Mouse (Mus musculus) MEL (cell line): Measurements from ENCODE around the gene Zfp513. TPM values are rescaled to one million over a fixed set of nuclear protein-coding genes. Genes with fewer than 3 reads are reported as not detected.
A peak's percentile ranks its signal among the peaks of the same experiment; 100 is the strongest.

Experiments used
- DNase-seq: peaks from one replicate; pipeline ENCODE4 v3.0.0; 2011; ENCODE audit warnings: low read depth, low spot score
- H3K27ac ChIP-seq: 2 replicates; pipeline ENCODE4 v1.5.1; 2012; ENCODE audit warnings: low read depth, mild to moderate bottlenecking, control low read depth, low read length, moderate library complexity; ENCODE audit not compliant: control insufficient read depth
- H3K27me3 ChIP-seq, 2 experiments: fragments of 150-350 bp in 1 of 2; sonication (generic) in 1 of 2; 2 replicates each; pipeline ENCODE4 v1.6.1; 2012; ENCODE audit warnings: low read length in 2 of 2, mild to moderate bottlenecking in 2 of 2, improper control_type of control experiment in 1 of 2, moderate library complexity in 1 of 2; ENCODE audit not compliant: insufficient read depth in 2 of 2, control insufficient read depth in 1 of 2
- H3K36me3 ChIP-seq, 2 experiments: 2 replicates each; pipeline ENCODE4 v1.6.1; 2012 to 2014; ENCODE audit warnings: low read length in 2 of 2, improper control_type of control experiment in 1 of 2, inconsistent platforms in 1 of 2, mild to moderate bottlenecking in 1 of 2; ENCODE audit not compliant: insufficient read depth in 2 of 2, control insufficient read depth in 1 of 2
- H3K4me1 ChIP-seq, 2 experiments: fragments of 150-350 bp in 1 of 2; sonication (generic) in 1 of 2; 2 replicates each; pipeline ENCODE4 v1.6.1; 2012; ENCODE audit warnings: low read length in 2 of 2, improper control_type of control experiment in 1 of 2, mild to moderate bottlenecking in 1 of 2; ENCODE audit not compliant: insufficient read depth in 2 of 2, control insufficient read depth in 1 of 2
- H3K4me3 ChIP-seq, 2 experiments: fragments of 150-350 bp in 1 of 2; sonication (generic) in 1 of 2; 2 replicates each; pipeline ENCODE4 v1.5.1; 2012; ENCODE audit warnings: low read depth in 2 of 2, low read length in 2 of 2, mild to moderate bottlenecking in 2 of 2, moderate library complexity in 2 of 2, control low read depth in 1 of 2, improper control_type of control experiment in 1 of 2; ENCODE audit not compliant: control insufficient read depth in 1 of 2, insufficient read depth in 1 of 2
- H3K79me2 ChIP-seq: 2 replicates; pipeline ENCODE4 v1.6.1; 2012; ENCODE audit warnings: mild to moderate bottlenecking, low read length, moderate library complexity; ENCODE audit not compliant: control insufficient read depth, poor library complexity, insufficient read depth
- H3K9ac ChIP-seq: 2 replicates; pipeline ENCODE4 v1.6.1; 2012; ENCODE audit warnings: low read depth, mild to moderate bottlenecking, control low read depth, low read length, moderate library complexity; ENCODE audit not compliant: control insufficient read depth, poor library complexity, severe bottlenecking
- H3K9me3 ChIP-seq: fragments of 150-350 bp; sonication (generic); replicated peaks from 2 replicates; pipeline ENCODE4 v1.6.1; 2012; ENCODE audit warnings: mild to moderate bottlenecking, low read length, improper control_type of control experiment, moderate library complexity; ENCODE audit not compliant: insufficient read depth
- BHLHE40 ChIP-seq: IDR thresholded peaks from 2 replicates; pipeline ENCODE4 v1.6.1; 2012; ENCODE audit warnings: low read depth, mild to moderate bottlenecking, inconsistent platforms, low read length, improper control_type of control experiment, borderline replicate concordance
- CHD1 ChIP-seq: IDR thresholded peaks from 2 replicates; pipeline ENCODE4 v1.6.1; 2012; ENCODE audit warnings: low read depth, mild to moderate bottlenecking, inconsistent platforms, low read length, improper control_type of control experiment
- CHD2 ChIP-seq: IDR thresholded peaks from 2 replicates; pipeline ENCODE4 v1.6.1; 2011; ENCODE audit warnings: low read length, improper control_type of control experiment
- E2F4 ChIP-seq: IDR thresholded peaks from 2 replicates; pipeline ENCODE4 v1.6.1; 2011; ENCODE audit warnings: low read depth, low read length, improper control_type of control experiment, borderline replicate concordance
- EP300 ChIP-seq, 2 experiments: IDR thresholded peaks; 2 replicates each; pipeline ENCODE4 v1.6.1; 2011; ENCODE audit warnings: improper control_type of control experiment in 2 of 2, low read length in 2 of 2, low read depth in 1 of 2, mild to moderate bottlenecking in 1 of 2
- GABPA ChIP-seq: IDR thresholded peaks from 2 replicates; pipeline ENCODE4 v1.6.1; 2012; ENCODE audit warnings: low read depth, mild to moderate bottlenecking, inconsistent platforms, low read length, improper control_type of control experiment, moderate library complexity
- GATA1 ChIP-seq: IDR thresholded peaks from 2 replicates; pipeline ENCODE4 v1.6.1; 2011; ENCODE audit warnings: low read depth, low read length, improper control_type of control experiment
- HCFC1 ChIP-seq: IDR thresholded peaks from 2 replicates; pipeline ENCODE4 v1.6.1; 2012; ENCODE audit warnings: low read depth, mild to moderate bottlenecking, inconsistent platforms, low read length, improper control_type of control experiment, moderate library complexity
- KAT2A ChIP-seq: conservative IDR thresholded peaks from 2 replicates; pipeline ENCODE4 v1.6.1; 2012; ENCODE audit warnings: low read depth, low read length, improper control_type of control experiment, inconsistent platforms
- MAFK ChIP-seq: IDR thresholded peaks from 2 replicates; pipeline ENCODE4 v1.6.1; 2011; ENCODE audit warnings: low read depth, mild to moderate bottlenecking, low read length, improper control_type of control experiment, borderline replicate concordance
- MAX ChIP-seq: IDR thresholded peaks from 2 replicates; pipeline ENCODE4 v1.6.1; 2011; ENCODE audit warnings: low read length, improper control_type of control experiment
- MAZ ChIP-seq: IDR thresholded peaks from 2 replicates; pipeline ENCODE4 v1.6.1; 2012; ENCODE audit warnings: low read depth, mild to moderate bottlenecking, inconsistent platforms, low read length, improper control_type of control experiment
- MXI1 ChIP-seq: IDR thresholded peaks from 2 replicates; pipeline ENCODE4 v1.6.1; 2011; ENCODE audit warnings: mild to moderate bottlenecking, low read depth, low read length, improper control_type of control experiment
- MYB ChIP-seq: IDR thresholded peaks from 2 replicates; pipeline ENCODE4 v1.6.1; 2011; ENCODE audit warnings: mild to moderate bottlenecking, low read depth, low read length, improper control_type of control experiment
- MYC ChIP-seq: IDR thresholded peaks from 2 replicates; pipeline ENCODE4 v1.6.1; 2011; ENCODE audit warnings: low read depth, mild to moderate bottlenecking, low read length, improper control_type of control experiment, moderate library complexity
- NELFE ChIP-seq: IDR thresholded peaks from 2 replicates; pipeline ENCODE4 v1.6.1; 2011; ENCODE audit warnings: low read depth, low read length, improper control_type of control experiment
- NRF1 ChIP-seq: IDR thresholded peaks from 2 replicates; pipeline ENCODE4 v1.6.1; 2014; ENCODE audit warnings: low read depth, mild to moderate bottlenecking, inconsistent platforms, low read length, improper control_type of control experiment, moderate library complexity; ENCODE audit not compliant: poor library complexity, insufficient read depth, severe bottlenecking
- POLR2AphosphoS5 ChIP-seq: IDR thresholded peaks from 2 replicates; pipeline ENCODE4 v1.6.1; 2012; ENCODE audit warnings: low read depth, borderline replicate concordance, mild to moderate bottlenecking, inconsistent platforms, low read length, moderate library complexity, mixed read lengths
- RAD21 ChIP-seq: IDR thresholded peaks from 2 replicates; pipeline ENCODE4 v1.6.1; 2011; ENCODE audit warnings: mild to moderate bottlenecking, low read depth, low read length, improper control_type of control experiment
- RCOR1 ChIP-seq: IDR thresholded peaks from 2 replicates; pipeline ENCODE4 v1.6.1; 2012; ENCODE audit warnings: low read depth, mild to moderate bottlenecking, inconsistent platforms, low read length, improper control_type of control experiment
- SIN3A ChIP-seq: IDR thresholded peaks from 2 replicates; pipeline ENCODE4 v1.6.1; 2012; ENCODE audit warnings: low read length, improper control_type of control experiment, inconsistent platforms
- SMC3 ChIP-seq: IDR thresholded peaks from 2 replicates; pipeline ENCODE4 v1.6.1; 2011; ENCODE audit warnings: low read depth, low read length, improper control_type of control experiment
- TAL1 ChIP-seq: IDR thresholded peaks from 2 replicates; pipeline ENCODE4 v1.6.1; 2012; ENCODE audit warnings: mild to moderate bottlenecking, inconsistent platforms, low read length, moderate library complexity, mixed read lengths
- TCF12 ChIP-seq: IDR thresholded peaks from 2 replicates; pipeline ENCODE4 v1.6.1; 2014; ENCODE audit warnings: low read depth, mild to moderate bottlenecking, inconsistent platforms, low read length, improper control_type of control experiment, moderate library complexity
- UBTF ChIP-seq: IDR thresholded peaks from 2 replicates; pipeline ENCODE4 v1.6.1; 2012; ENCODE audit warnings: low read depth, mild to moderate bottlenecking, inconsistent platforms, low read length, improper control_type of control experiment, moderate library complexity, borderline replicate concordance; ENCODE audit not compliant: insufficient read depth
- USF1 ChIP-seq: IDR thresholded peaks from 2 replicates; pipeline ENCODE4 v1.6.1; 2014; ENCODE audit warnings: low read depth, mild to moderate bottlenecking, inconsistent platforms, low read length, improper control_type of control experiment, moderate library complexity
- ZKSCAN1 ChIP-seq: IDR thresholded peaks from 2 replicates; pipeline ENCODE4 v1.6.1; 2012; ENCODE audit warnings: low read depth, mild to moderate bottlenecking, inconsistent platforms, low read length, improper control_type of control experiment, moderate library complexity
- ZMIZ1 ChIP-seq: IDR thresholded peaks from 2 replicates; pipeline ENCODE4 v1.6.1; 2012; ENCODE audit warnings: low read depth, mild to moderate bottlenecking, inconsistent platforms, low read length, improper control_type of control experiment, moderate library complexity
- ZNF384 ChIP-seq: IDR thresholded peaks from 2 replicates; pipeline ENCODE4 v1.6.1; 2012; ENCODE audit warnings: low read depth, mild to moderate bottlenecking, inconsistent platforms, low read length, improper control_type of control experiment
- polyA plus RNA-seq, 2 experiments: library from polyadenylated mRNA; stranded (reverse) in 1 of 2; unstranded in 1 of 2; fragments of >175 nt in 1 of 2; fragments of >200 nt in 1 of 2; gene quantifications; 2 replicates each; pipeline versions ENCODE4 v1.2.1 to v1.2.4; 2012; ENCODE audit warnings: low replicate concordance in 2 of 2, low read depth in 1 of 2; ENCODE audit not compliant: insufficient read length in 2 of 2, insufficient read depth in 1 of 2, missing spikeins in 1 of 2
- total RNA-seq: library from RNA; depleted of rRNA; stranded (reverse); fragments of 300-350 nt; gene quantifications from 2 replicates; pipeline ENCODE4 v1.2.3, GENCODE M21; 2012

Gene Zfp513
- total and polyA plus RNA-seq, 3 experiments = 7.0 to 15.2 TPM; not detected in 1

DNA sequence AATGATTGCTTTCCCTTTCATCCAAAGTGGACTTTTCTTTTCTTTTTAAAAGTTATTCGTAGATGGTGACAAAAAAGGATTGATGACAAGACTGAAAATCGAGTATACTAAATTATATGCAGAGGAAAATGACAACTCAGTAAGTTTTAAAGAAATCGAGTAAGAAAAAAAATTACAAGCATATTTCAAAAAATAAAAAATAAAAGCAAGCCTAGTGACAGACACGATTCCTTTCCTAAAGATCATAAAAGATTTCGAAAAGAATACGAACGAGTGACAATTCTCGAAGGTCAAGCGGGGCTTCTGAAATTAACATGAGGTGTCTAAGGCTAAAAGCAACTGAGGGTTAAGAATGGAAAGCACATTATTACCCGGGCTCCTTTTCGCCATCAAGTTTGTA, 17.4 kb upstream of the Zfp513 start:
- Histone ChIP-seq H3K4me1 (peaks cover 15 to 19% of the 10 kb centered on the region in 2 experiments), H3K9ac (peak overlapping the region; percentile 95), H3K4me3 (peak overlapping the region; percentile 74), H3K27me3 (no peaks in the 10 kb centered on the region), H3K36me3 (peaks cover 17 to 43% of the 10 kb centered on the region in 2 experiments), H3K9me3 (no peaks in the 10 kb centered on the region), H3K27ac (peak overlapping the region; percentile 84), H3K79me2 (peaks cover 57% of the 10 kb centered on the region)
- DNase-seq = no peak
- TF ChIP-seq MAZ (peak; percentile 9; the same call in 1 of the 2 replicates), ZNF384 (no peak), TCF12 (no peak), MAX (0 out of 2 replicates have a peak, but pooled peaks have one; percentile 4), E2F4 (0 out of 2 replicates have a peak, but pooled peaks have one; percentile 50), EP300 (IDR thresholded peaks at IDR 0.05; ENCODE audit: low read depth in 1 of 2, low read length in 2 of 2) (no peak), KAT2A (0 out of 2 replicates have a peak, but pooled peaks have one; percentile 6), GABPA (no peak), SIN3A (peak; percentile 54), CHD1 (peak; percentile 67; the same call in 1 of the 2 replicates), BHLHE40 (no peak), MXI1 (peak; percentile 8)

DNA sequence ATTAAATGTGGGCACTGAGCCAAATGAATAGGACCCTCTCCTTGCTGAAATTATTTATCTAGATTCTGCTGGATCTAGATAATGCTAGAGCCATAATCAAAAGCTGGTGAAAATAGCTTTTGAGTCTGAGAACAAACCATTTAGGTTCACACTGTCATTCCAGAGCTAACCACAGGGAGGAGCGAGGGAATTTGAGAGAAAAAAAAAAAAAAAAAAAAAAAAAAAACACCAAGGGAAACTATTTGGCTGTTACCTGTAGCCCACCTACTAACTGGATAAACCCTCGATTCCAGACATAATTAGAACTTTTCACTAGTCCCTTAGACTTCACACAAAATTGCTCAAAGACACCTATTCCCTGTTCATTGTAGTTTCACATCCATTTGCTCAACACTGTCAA, 17.0 kb upstream of the Zfp513 start:
- peak overlapping the region; percentile 95 for H3K9ac ChIP-seq
- H3K27me3 ChIP-seq = no peaks in the 10 kb centered on the region
- no peaks in the 10 kb centered on the region for H3K9me3 ChIP-seq
- H3K36me3 ChIP-seq = peaks cover 19 to 47% of the 10 kb centered on the region in 2 experiments
- DNase-seq = peak; percentile 87
- H3K79me2 ChIP-seq = peaks cover 61% of the 10 kb centered on the region
- H3K27ac ChIP-seq = peak overlapping the region; percentile 83
- H3K4me1 ChIP-seq = peaks cover 19 to 22% of the 10 kb centered on the region in 2 experiments
- peak overlapping the region; percentile 74 for H3K4me3 ChIP-seq
- TF ChIP-seq UBTF = no peak
- TF ChIP-seq TCF12 = peak; percentile 84
- no peak for TF ChIP-seq E2F4
- TF ChIP-seq HCFC1 = peak; percentile 46
- peak; percentile 56; the same call in 1 of the 2 replicates for TF ChIP-seq MYC
- TF ChIP-seq NELFE = no peak
- TF ChIP-seq RAD21 = no peak
- TF ChIP-seq SIN3A = peak; percentile 86
- TF ChIP-seq ZKSCAN1 = peak; percentile 75; the same call in 1 of the 2 replicates
- TF ChIP-seq USF1 = no peak
- no peak for TF ChIP-seq BHLHE40
- no peak for TF ChIP-seq ZMIZ1
- peak; percentile 94 for TF ChIP-seq GATA1
- TF ChIP-seq EP300 (IDR thresholded peaks at IDR 0.05; ENCODE audit: low read depth in 1 of 2, low read length in 2 of 2) = peak; percentile 59 to 76; a peak in 3 of 4 replicates
- no peak for TF ChIP-seq GABPA
- TF ChIP-seq SMC3 = no peak; the same call in 1 of the 2 replicates
- peak; percentile 100 for TF ChIP-seq ZNF384
- peak; percentile 90 for TF ChIP-seq CHD1
- TF ChIP-seq TAL1 = peak; percentile 40; the same call in 1 of the 2 replicates
- TF ChIP-seq MYB = no peak
- TF ChIP-seq NRF1 = no peak
- TF ChIP-seq MAFK = no peak
- TF ChIP-seq MAX = peak; percentile 37; the same call in 1 of the 2 replicates
- TF ChIP-seq CHD2 = no peak
- TF ChIP-seq POLR2AphosphoS5 = no peak
- peak; percentile 64 for TF ChIP-seq RCOR1
- peak; percentile 11 for TF ChIP-seq MXI1
